Mouse (Mus musculus) liver, embryonic 14 days (tissue): Measurements from ENCODE around the gene Tm9sf4. TPM values are rescaled to one million over a fixed set of nuclear protein-coding genes. Genes with fewer than 3 reads are reported as not detected.

ENCODE experiments used
- polyA plus RNA-seq: library from polyadenylated mRNA; depleted of rRNA; stranded (reverse); fragments of >200 nt; gene quantifications from 2 replicates; pipeline ENCODE4 v1.2.3, GENCODE M21; 2012; rRNA removed

The Tm9sf4 gene
- 12.0 and 14.8 TPM in 2 replicates for polyA plus RNA-seq

GRCm38 (mm10) chr2:153160844-153161683 lies at the start of gene Tm9sf4:
Gene Tm9sf4 (plus strand): TSS chr2:153161303.

DNA sequence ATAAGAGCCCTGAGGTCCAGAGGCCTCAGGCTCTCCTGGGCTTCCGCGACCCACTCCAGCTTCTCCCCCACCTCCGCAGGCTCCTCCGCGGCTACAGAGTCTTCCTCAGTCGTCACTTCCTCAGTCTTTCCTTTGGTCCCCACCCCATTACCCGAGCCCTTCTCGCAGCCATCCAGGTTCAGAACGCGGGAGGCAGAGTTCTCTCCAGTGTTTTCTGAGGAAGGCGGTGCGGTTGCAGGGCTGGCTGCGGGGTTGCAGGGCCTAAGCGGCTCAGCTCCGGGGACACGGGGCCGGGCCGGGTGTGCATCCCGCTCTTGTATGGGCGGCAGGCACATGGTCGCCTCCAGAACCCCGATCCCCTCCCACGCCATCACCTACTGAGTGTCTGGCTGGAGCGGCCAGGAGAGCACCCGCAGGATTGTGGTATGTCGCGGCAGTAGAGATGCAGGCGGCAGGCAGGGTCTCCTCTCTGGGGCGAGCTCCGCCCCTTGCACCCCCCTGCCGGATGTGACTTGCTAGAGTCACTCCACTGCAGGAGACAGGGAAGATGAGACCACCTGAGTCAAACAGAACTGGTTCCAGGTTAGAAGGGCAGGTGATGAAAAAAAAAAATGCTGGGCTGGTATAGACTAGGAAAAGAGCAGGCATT lies 64.0 kb downstream of the Tm9sf4 start, which contains the start of gene Tspyl3:
TSS of gene Tspyl3 (minus strand) at position 496 of the 649 bp plus-strand sequence.

GRCm38 (mm10) chr2:153241250-153242014 lies 80.3 kb downstream of the Tm9sf4 start, which contains the start of the genes Plagl2 and Pofut1:
Gene Plagl2 (minus strand): TSS chr2:153241426.
Gene Pofut1 (plus strand): TSS chr2:153241533.

Other genes with a start within 250 kb of the Tm9sf4 start
- 0.05 TPM in 1 of 2 replicates, not detected in the other for gene Mylk2, start 250.0 kb upstream of the Tm9sf4 start, polyA plus RNA-seq
- 0.11 and 0.12 TPM in 2 replicates for gene Foxs1, start 228.1 kb upstream of the Tm9sf4 start, polyA plus RNA-seq
- not detected in 2 replicates for gene Dusp15, start 209.6 kb upstream of the Tm9sf4 start, polyA plus RNA-seq
- gene Ttll9, start 198.8 kb upstream of the Tm9sf4 start, polyA plus RNA-seq, result 0.11 and 0.13 TPM in 2 replicates
- 27.5 and 27.7 TPM in 2 replicates for gene Pdrg1, start 145.9 kb upstream of the Tm9sf4 start, polyA plus RNA-seq
- gene Xkr7, start 129.5 kb upstream of the Tm9sf4 start, polyA plus RNA-seq, result not detected in 2 replicates
- gene Ccm2l, start 95.3 kb upstream of the Tm9sf4 start, polyA plus RNA-seq, result 1.7 and 2.0 TPM in 2 replicates
- 4.9 and 6.9 TPM in 2 replicates for gene Hck, start 52.8 kb upstream of the Tm9sf4 start, polyA plus RNA-seq
- 1.8 and 2.1 TPM in 2 replicates for gene Tspyl3, start 64.1 kb downstream of the Tm9sf4 start, polyA plus RNA-seq
- gene Plagl2, start 80.1 kb downstream of the Tm9sf4 start, polyA plus RNA-seq, result 12.5 and 16.6 TPM in 2 replicates
- gene Pofut1, start 80.2 kb downstream of the Tm9sf4 start, polyA plus RNA-seq, result 6.6 and 7.4 TPM in 2 replicates
- gene Kif3b, start 130.1 kb downstream of the Tm9sf4 start, polyA plus RNA-seq, result 2.7 and 2.9 TPM in 2 replicates
- 7.2 and 8.6 TPM in 2 replicates for gene Asxl1, start 184.5 kb downstream of the Tm9sf4 start, polyA plus RNA-seq